Mouse (Mus musculus) CH12.LX (cell line): Measurements from ENCODE around the gene Slx1b. TPM values are rescaled to one million over a fixed set of nuclear protein-coding genes. Genes with fewer than 3 reads are reported as not detected.

Experiments used
- DNase-seq: peaks from one replicate; pipeline ENCODE4 v3.0.0-alpha.2; 2013; ENCODE audit errors: extremely low read depth
- H3K27ac ChIP-seq: 2 replicates; pipeline ENCODE4 v1.5.1; 2012; ENCODE audit warnings: low read depth, mild to moderate bottlenecking, control low read depth, moderate library complexity; ENCODE audit not compliant: insufficient read depth
- H3K27me3 ChIP-seq: replicated peaks from 2 replicates; pipeline ENCODE3; 2012; ENCODE audit warnings: inconsistent platforms
- H3K36me3 ChIP-seq, 2 experiments: replicated peaks in 1 of 2; 2 replicates each; pipeline versions ENCODE3 to v1.6.1; 2012; ENCODE audit warnings: inconsistent platforms in 1 of 2, low read length in 1 of 2, mild to moderate bottlenecking in 1 of 2, mixed read lengths in 1 of 2, moderate library complexity in 1 of 2; ENCODE audit not compliant: control insufficient read depth in 1 of 2, insufficient read depth in 1 of 2
- H3K4me1 ChIP-seq, 2 experiments: 2 replicates each; pipeline ENCODE4 v1.6.1; 2012; ENCODE audit warnings: inconsistent platforms in 1 of 2, moderate library complexity in 1 of 2; ENCODE audit not compliant: insufficient read depth in 2 of 2, control insufficient read depth in 1 of 2
- H3K4me2 ChIP-seq: 2 replicates; pipeline ENCODE4 v1.6.1; 2012; ENCODE audit warnings: low read depth, mild to moderate bottlenecking, control low read depth; ENCODE audit not compliant: poor library complexity, insufficient read depth, severe bottlenecking
- H3K4me3 ChIP-seq, 3 experiments: fragments of 150-350 bp in 1 of 3; sonication (generic) in 1 of 3; replicated peaks in 1 of 3; 2 replicates each; pipeline versions ENCODE3 to v1.5.1; 2011 to 2012; ENCODE audit warnings: low read depth in 2 of 3, low read length in 2 of 3, mild to moderate bottlenecking in 2 of 3, moderate library complexity in 2 of 3, control low read depth in 1 of 3, improper control_type of control experiment in 1 of 3, inconsistent platforms in 1 of 3, mixed read lengths in 1 of 3; ENCODE audit not compliant: poor library complexity in 1 of 3
- H3K79me2 ChIP-seq: replicated peaks from 2 replicates; pipeline ENCODE4 v1.6.1; 2012; ENCODE audit warnings: mild to moderate bottlenecking, moderate library complexity; ENCODE audit not compliant: control insufficient read depth, poor library complexity, insufficient read depth, severe bottlenecking; ENCODE audit errors: extremely low read depth
- H3K9ac ChIP-seq: 2 replicates; pipeline ENCODE4 v1.6.1; 2012; ENCODE audit warnings: low read depth, mild to moderate bottlenecking, control low read depth, moderate library complexity; ENCODE audit not compliant: insufficient read depth
- H3K9me3 ChIP-seq: replicated peaks from 2 replicates; pipeline ENCODE3; 2012; ENCODE audit warnings: low read length, inconsistent platforms, mixed read lengths
- BHLHE40 ChIP-seq: IDR thresholded peaks from 2 replicates; pipeline ENCODE4 v1.6.1; 2011; ENCODE audit warnings: mild to moderate bottlenecking, low read depth, low read length, improper control_type of control experiment
- E2F4 ChIP-seq: IDR thresholded peaks from 2 replicates; pipeline ENCODE4 v1.6.1; 2011; ENCODE audit warnings: low read depth, low read length, improper control_type of control experiment; ENCODE audit not compliant: insufficient replicate concordance
- ELF1 ChIP-seq: IDR thresholded peaks from 2 replicates; pipeline ENCODE4 v1.6.1; 2014; ENCODE audit warnings: low read depth, mild to moderate bottlenecking, inconsistent platforms, low read length, improper control_type of control experiment
- MAZ ChIP-seq: IDR thresholded peaks from 2 replicates; pipeline ENCODE4 v1.6.1; 2012; ENCODE audit warnings: low read depth, mild to moderate bottlenecking, inconsistent platforms, low read length, improper control_type of control experiment, moderate library complexity
- MXI1 ChIP-seq: IDR thresholded peaks from 2 replicates; pipeline ENCODE4 v1.6.1; 2011; ENCODE audit warnings: mild to moderate bottlenecking, low read depth, low read length, improper control_type of control experiment
- NELFE ChIP-seq: IDR thresholded peaks from 2 replicates; pipeline ENCODE4 v1.6.1; 2011; ENCODE audit warnings: low read depth, low read length, improper control_type of control experiment
- PAX5 ChIP-seq: IDR thresholded peaks from 2 replicates; pipeline ENCODE4 v1.6.1; 2012; ENCODE audit warnings: low read length, inconsistent platforms, mixed read lengths
- POLR2A ChIP-seq: IDR thresholded peaks from 2 replicates; pipeline ENCODE4 v1.6.1; 2011; ENCODE audit warnings: low read depth, mild to moderate bottlenecking, improper control_type of control experiment, low read length
- RAD21 ChIP-seq: IDR thresholded peaks from 2 replicates; pipeline ENCODE4 v1.6.1; 2011; ENCODE audit warnings: low read depth, mild to moderate bottlenecking, low read length, improper control_type of control experiment, moderate library complexity
- RCOR1 ChIP-seq: conservative IDR thresholded peaks from 2 replicates; pipeline ENCODE4 v1.6.1; 2012; ENCODE audit warnings: low read depth, mild to moderate bottlenecking, inconsistent platforms, low read length, improper control_type of control experiment
- SIN3A ChIP-seq: IDR thresholded peaks from 2 replicates; pipeline ENCODE4 v1.6.1; 2012; ENCODE audit warnings: low read length, improper control_type of control experiment, inconsistent platforms
- SMC3 ChIP-seq: IDR thresholded peaks from 2 replicates; pipeline ENCODE4 v1.6.1; 2011; ENCODE audit warnings: low read depth, low read length, improper control_type of control experiment
- TBP ChIP-seq: conservative IDR thresholded peaks from 2 replicates; pipeline ENCODE4 v1.6.1; 2011; ENCODE audit warnings: low read depth, low read length, improper control_type of control experiment
- UBTF ChIP-seq: IDR thresholded peaks from 2 replicates; pipeline ENCODE4 v1.6.1; 2012; ENCODE audit warnings: low read depth, mild to moderate bottlenecking, inconsistent platforms, low read length, improper control_type of control experiment, moderate library complexity
- USF1 ChIP-seq: IDR thresholded peaks from 2 replicates; pipeline ENCODE4 v1.6.1; 2014; ENCODE audit warnings: low read depth, mild to moderate bottlenecking, inconsistent platforms, low read length, improper control_type of control experiment
- USF2 ChIP-seq: conservative IDR thresholded peaks from 2 replicates; pipeline ENCODE4 v1.6.1; 2011; ENCODE audit warnings: low read depth, low read length, improper control_type of control experiment
- ZKSCAN1 ChIP-seq: IDR thresholded peaks from 2 replicates; pipeline ENCODE4 v1.6.1; 2012; ENCODE audit warnings: low read depth, inconsistent platforms, low read length, improper control_type of control experiment, borderline replicate concordance
- ZMIZ1 ChIP-seq: IDR thresholded peaks from 2 replicates; pipeline ENCODE4 v1.6.1; 2012; ENCODE audit warnings: low read depth, mild to moderate bottlenecking, inconsistent platforms, low read length, improper control_type of control experiment
- dilution Hi-C: fragments of 300-500 bp; cut with MboI; formaldehyde crosslinking; loops from 2 replicates; pipeline ENCODE4 v1.14.3; 2020; ENCODE audit warnings: low sequenced_read_pairs; ENCODE audit not compliant: extremely low pct_unique_long_range_greater_than_20kb, extremely low pct_ligation_motif_present
- in situ Hi-C: fragments of 300-500 bp; cut with MboI; formaldehyde crosslinking; loops from 3 replicates; pipeline ENCODE4 v1.14.3; 2019; ENCODE audit warnings: low sequenced_read_pairs, low pct_ligation_motif_present, low pct_unique_long_range_greater_than_20kb, mixed read lengths
- polyA plus RNA-seq: library from polyadenylated mRNA; unstranded; fragments of >175 nt; gene quantifications from 2 replicates; pipeline ENCODE4 v1.2.1, GENCODE M21; 2012; ENCODE audit warnings: low read depth; ENCODE audit not compliant: insufficient read length
- total RNA-seq, 2 experiments: library from RNA; depleted of rRNA; stranded (reverse); fragments of 300-350 nt in 1 of 2; fragments of >200 nt in 1 of 2; gene quantifications; 2 replicates each; pipeline ENCODE4 v1.2.3; 2012 to 2014

Gene Slx1b
- total and polyA plus RNA-seq, 3 experiments, result 4.7 to 8.3 (median 5.6) TPM

DNA sequence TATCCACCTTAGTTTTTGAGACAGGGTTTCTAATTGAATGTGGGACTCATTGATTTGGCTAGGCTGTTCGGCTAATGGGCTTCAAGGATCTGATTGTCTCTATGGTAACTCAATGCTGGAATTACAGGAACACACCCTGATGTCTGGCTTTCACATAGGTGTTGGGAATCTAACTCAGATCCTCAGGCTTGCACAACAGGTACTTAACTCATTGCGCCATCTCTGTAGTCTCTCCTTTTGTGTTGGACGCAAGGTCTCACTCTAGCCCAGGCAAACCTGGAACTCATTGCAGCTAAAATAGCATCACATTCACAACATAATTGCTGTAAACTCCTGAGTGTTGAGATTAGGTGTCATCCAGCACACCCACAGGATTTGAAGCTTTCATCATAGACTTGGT, 25.4 kb downstream of the Slx1b start:
- Histone ChIP-seq H3K36me3 (peaks cover 57 to 82% of the 10 kb centered on the region in 2 experiments), H3K4me3 (no peak overlapping the region), H3K4me1 (peaks cover 4 to 40% of the 10 kb centered on the region in 2 experiments), H3K9ac (no peak overlapping the region), H3K9me3 (no peaks in the 10 kb centered on the region), H3K27ac (no peak overlapping the region)
- TF ChIP-seq USF1 (no peak), E2F4 (no peak), RAD21 (no peak), POLR2A (no peak)
- TF ChIP-seq, all 38 proteins: peak for 0
- DNase-seq, result no peak
- Histone ChIP-seq H3K27me3 (no peaks in the 10 kb centered on the region), H3K4me2 (no peak overlapping the region), H3K79me2 (no peaks in the 10 kb centered on the region)
- dilution Hi-C loops (no loop called here), in situ Hi-C loops (no loop called here)

DNA sequence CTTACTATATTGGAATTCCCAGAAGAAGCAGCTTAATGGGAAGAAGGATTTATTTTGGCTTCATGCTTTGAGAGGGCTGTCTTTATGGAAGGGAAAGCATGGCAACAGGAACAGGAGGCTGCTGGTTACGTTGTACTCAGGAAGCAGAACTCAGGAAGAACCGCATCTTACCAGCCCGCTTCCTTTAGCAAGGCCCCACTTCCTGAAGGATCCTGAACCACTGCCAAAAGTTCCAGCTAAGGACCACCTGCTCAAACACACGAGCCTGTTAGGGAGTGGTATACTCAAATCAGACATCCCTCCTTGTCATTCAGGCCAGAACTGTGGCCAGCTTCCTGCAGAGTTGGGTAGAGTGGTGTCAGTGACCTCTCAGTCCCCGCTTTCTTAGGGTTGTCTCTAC, 27.1 kb downstream of the Slx1b start:
- H3K36me3 ChIP-seq, result peaks cover 70 to 93% of the 10 kb centered on the region in 2 experiments
- no peaks in the 10 kb centered on the region for H3K79me2 ChIP-seq
- no peak overlapping the region for H3K4me3 ChIP-seq
- dilution Hi-C loops, result no loop called here
- no peaks in the 10 kb centered on the region for H3K27me3 ChIP-seq
- in situ Hi-C loops, result no loop called here
- DNase-seq, result no peak
- no peak overlapping the region for H3K27ac ChIP-seq
- H3K9ac ChIP-seq, result no peak overlapping the region
- no peak overlapping the region for H3K4me2 ChIP-seq
- TF ChIP-seq TBP, result no peak
- no peak for TF ChIP-seq UBTF
- TF ChIP-seq USF2, result no peak
- no peak for TF ChIP-seq ZMIZ1
- TF ChIP-seq MAZ, result no peak
- no peak for TF ChIP-seq E2F4
- no peak for TF ChIP-seq SMC3
- TF ChIP-seq BHLHE40, result no peak
- no peak for TF ChIP-seq USF1
- no peak for TF ChIP-seq NELFE
- H3K4me1 ChIP-seq, result peaks cover 0 to 24% of the 10 kb centered on the region in 2 experiments; a peak in 2 of 4 replicates
- no peaks in the 10 kb centered on the region for H3K9me3 ChIP-seq

DNA sequence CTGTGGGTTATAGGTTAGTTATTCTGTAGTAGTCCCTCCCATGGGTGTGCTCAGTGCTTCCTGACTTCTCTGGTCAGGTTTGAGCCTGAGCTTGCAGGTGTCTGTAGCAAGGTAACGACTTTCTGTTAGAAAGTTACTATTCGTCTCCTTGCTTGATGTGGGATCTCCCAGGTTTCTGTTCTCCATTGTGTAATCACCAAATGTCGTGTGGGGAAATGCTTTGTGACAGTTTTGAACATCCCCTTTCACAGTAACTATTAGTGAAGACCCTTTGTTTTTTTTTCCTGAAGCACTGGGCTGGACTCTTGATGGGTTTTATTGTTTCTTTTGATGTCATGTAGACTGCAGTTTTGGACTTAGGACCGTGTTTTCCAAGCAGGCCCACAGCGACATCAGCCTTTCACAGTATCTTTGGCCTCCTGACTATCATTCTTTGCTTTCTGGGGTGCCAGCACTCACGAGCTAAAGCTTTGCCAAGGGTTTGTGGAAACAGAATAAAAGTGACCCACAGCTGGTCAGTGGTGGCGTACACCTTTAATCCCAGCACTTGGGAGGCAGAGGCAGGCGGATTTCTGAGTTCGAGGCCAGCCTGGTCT, 28.0 kb downstream of the Slx1b start:
- dilution Hi-C loops (no loop called here), in situ Hi-C loops (no loop called here)
- Histone ChIP-seq H3K79me2 (no peaks in the 10 kb centered on the region), H3K4me1 (peaks cover 0 to 15% of the 10 kb centered on the region in 2 experiments; a peak in 2 of 4 replicates), H3K9me3 (no peaks in the 10 kb centered on the region), H3K9ac (no peak overlapping the region), H3K27me3 (no peaks in the 10 kb centered on the region), H3K4me2 (no peak overlapping the region), H3K27ac (no peak overlapping the region), H3K4me3 (no peak overlapping the region), H3K36me3 (peaks cover 68 to 92% of the 10 kb centered on the region in 2 experiments)
- TF ChIP-seq MXI1 (no peak), ELF1 (no peak), RCOR1 (no peak), PAX5 (no peak), ZKSCAN1 (no peak), POLR2A (no peak), E2F4 (no peak), SIN3A (no peak)
- DNase-seq, result no peak
